Mouse (Mus musculus) CH12.LX (cell line): ENCODE measurements around the gene H2-DMb2. TPM values are rescaled to one million over a fixed set of nuclear protein-coding genes. Genes with fewer than 3 reads are reported as not detected.

Experiments
- DNase-seq: peaks from one replicate; pipeline ENCODE4 v3.0.0-alpha.2; 2013; ENCODE audit errors: extremely low read depth
- H3K27ac ChIP-seq: 2 replicates; pipeline ENCODE4 v1.5.1; 2012; ENCODE audit warnings: low read depth, mild to moderate bottlenecking, control low read depth, moderate library complexity; ENCODE audit not compliant: insufficient read depth
- H3K27me3 ChIP-seq: replicated peaks from 2 replicates; pipeline ENCODE3; 2012; ENCODE audit warnings: inconsistent platforms
- H3K36me3 ChIP-seq, 2 experiments: replicated peaks in 1 of 2; 2 replicates each; pipeline versions ENCODE3 to v1.6.1; 2012; ENCODE audit warnings: inconsistent platforms in 1 of 2, low read length in 1 of 2, mild to moderate bottlenecking in 1 of 2, mixed read lengths in 1 of 2, moderate library complexity in 1 of 2; ENCODE audit not compliant: control insufficient read depth in 1 of 2, insufficient read depth in 1 of 2
- H3K4me1 ChIP-seq, 2 experiments: 2 replicates each; pipeline ENCODE4 v1.6.1; 2012; ENCODE audit warnings: inconsistent platforms in 1 of 2, moderate library complexity in 1 of 2; ENCODE audit not compliant: insufficient read depth in 2 of 2, control insufficient read depth in 1 of 2
- H3K4me2 ChIP-seq: 2 replicates; pipeline ENCODE4 v1.6.1; 2012; ENCODE audit warnings: low read depth, mild to moderate bottlenecking, control low read depth; ENCODE audit not compliant: poor library complexity, insufficient read depth, severe bottlenecking
- H3K4me3 ChIP-seq, 3 experiments: fragments of 150-350 bp in 1 of 3; sonication (generic) in 1 of 3; replicated peaks in 1 of 3; 2 replicates each; pipeline versions ENCODE3 to v1.5.1; 2011 to 2012; ENCODE audit warnings: low read depth in 2 of 3, low read length in 2 of 3, mild to moderate bottlenecking in 2 of 3, moderate library complexity in 2 of 3, control low read depth in 1 of 3, improper control_type of control experiment in 1 of 3, inconsistent platforms in 1 of 3, mixed read lengths in 1 of 3; ENCODE audit not compliant: poor library complexity in 1 of 3
- H3K79me2 ChIP-seq: replicated peaks from 2 replicates; pipeline ENCODE4 v1.6.1; 2012; ENCODE audit warnings: mild to moderate bottlenecking, moderate library complexity; ENCODE audit not compliant: control insufficient read depth, poor library complexity, insufficient read depth, severe bottlenecking; ENCODE audit errors: extremely low read depth
- H3K9ac ChIP-seq: 2 replicates; pipeline ENCODE4 v1.6.1; 2012; ENCODE audit warnings: low read depth, mild to moderate bottlenecking, control low read depth, moderate library complexity; ENCODE audit not compliant: insufficient read depth
- H3K9me3 ChIP-seq: replicated peaks from 2 replicates; pipeline ENCODE3; 2012; ENCODE audit warnings: low read length, inconsistent platforms, mixed read lengths
- CHD2 ChIP-seq: IDR thresholded peaks from 2 replicates; pipeline ENCODE4 v1.6.1; 2011; ENCODE audit warnings: low read length, improper control_type of control experiment
- CTCF ChIP-seq, 2 experiments: IDR thresholded peaks in 1 of 2; conservative IDR thresholded peaks in 1 of 2; 2 replicates each; pipeline ENCODE4 v1.5.1; 2011 to 2012; ENCODE audit warnings: low read depth in 2 of 2, low read length in 2 of 2, improper control_type of control experiment in 1 of 2, inconsistent platforms in 1 of 2, mild to moderate bottlenecking in 1 of 2, moderate library complexity in 1 of 2
- ELF1 ChIP-seq: IDR thresholded peaks from 2 replicates; pipeline ENCODE4 v1.6.1; 2014; ENCODE audit warnings: low read depth, mild to moderate bottlenecking, inconsistent platforms, low read length, improper control_type of control experiment
- EP300 ChIP-seq: IDR thresholded peaks from 2 replicates; pipeline ENCODE4 v1.6.1; 2011; ENCODE audit warnings: low read length, improper control_type of control experiment
- HCFC1 ChIP-seq: IDR thresholded peaks from 2 replicates; pipeline ENCODE4 v1.6.1; 2012; ENCODE audit warnings: low read depth, mild to moderate bottlenecking, inconsistent platforms, low read length, improper control_type of control experiment
- JUN ChIP-seq: IDR thresholded peaks from 2 replicates; pipeline ENCODE4 v1.6.1; 2011; ENCODE audit warnings: low read depth, mild to moderate bottlenecking, low read length, improper control_type of control experiment, moderate library complexity; ENCODE audit not compliant: insufficient read depth
- KAT2A ChIP-seq: IDR thresholded peaks from 2 replicates; pipeline ENCODE4 v1.6.1; 2012; ENCODE audit warnings: low read length, improper control_type of control experiment, inconsistent platforms; ENCODE audit not compliant: insufficient replicate concordance
- MAX ChIP-seq: IDR thresholded peaks from 2 replicates; pipeline ENCODE4 v1.6.1; 2011; ENCODE audit warnings: low read length, improper control_type of control experiment
- MXI1 ChIP-seq: IDR thresholded peaks from 2 replicates; pipeline ENCODE4 v1.6.1; 2011; ENCODE audit warnings: mild to moderate bottlenecking, low read depth, low read length, improper control_type of control experiment
- NELFE ChIP-seq: IDR thresholded peaks from 2 replicates; pipeline ENCODE4 v1.6.1; 2011; ENCODE audit warnings: low read depth, low read length, improper control_type of control experiment
- NRF1 ChIP-seq: IDR thresholded peaks from 2 replicates; pipeline ENCODE4 v1.6.1; 2014; ENCODE audit warnings: low read depth, mild to moderate bottlenecking, inconsistent platforms, low read length, improper control_type of control experiment, moderate library complexity
- POLR2A ChIP-seq: IDR thresholded peaks from 2 replicates; pipeline ENCODE4 v1.6.1; 2011; ENCODE audit warnings: low read depth, mild to moderate bottlenecking, improper control_type of control experiment, low read length
- RAD21 ChIP-seq: IDR thresholded peaks from 2 replicates; pipeline ENCODE4 v1.6.1; 2011; ENCODE audit warnings: low read depth, mild to moderate bottlenecking, low read length, improper control_type of control experiment, moderate library complexity
- RCOR1 ChIP-seq: conservative IDR thresholded peaks from 2 replicates; pipeline ENCODE4 v1.6.1; 2012; ENCODE audit warnings: low read depth, mild to moderate bottlenecking, inconsistent platforms, low read length, improper control_type of control experiment
- SIN3A ChIP-seq: IDR thresholded peaks from 2 replicates; pipeline ENCODE4 v1.6.1; 2012; ENCODE audit warnings: low read length, improper control_type of control experiment, inconsistent platforms
- SMC3 ChIP-seq: IDR thresholded peaks from 2 replicates; pipeline ENCODE4 v1.6.1; 2011; ENCODE audit warnings: low read depth, low read length, improper control_type of control experiment
- UBTF ChIP-seq: IDR thresholded peaks from 2 replicates; pipeline ENCODE4 v1.6.1; 2012; ENCODE audit warnings: low read depth, mild to moderate bottlenecking, inconsistent platforms, low read length, improper control_type of control experiment, moderate library complexity
- USF1 ChIP-seq: IDR thresholded peaks from 2 replicates; pipeline ENCODE4 v1.6.1; 2014; ENCODE audit warnings: low read depth, mild to moderate bottlenecking, inconsistent platforms, low read length, improper control_type of control experiment
- ZMIZ1 ChIP-seq: IDR thresholded peaks from 2 replicates; pipeline ENCODE4 v1.6.1; 2012; ENCODE audit warnings: low read depth, mild to moderate bottlenecking, inconsistent platforms, low read length, improper control_type of control experiment
- ZNF384 ChIP-seq: IDR thresholded peaks from 2 replicates; pipeline ENCODE4 v1.6.1; 2012; ENCODE audit warnings: low read depth, low read length, improper control_type of control experiment, inconsistent platforms
- dilution Hi-C: fragments of 300-500 bp; cut with MboI; formaldehyde crosslinking; loops from 2 replicates; pipeline ENCODE4 v1.14.3; 2020; ENCODE audit warnings: low sequenced_read_pairs; ENCODE audit not compliant: extremely low pct_unique_long_range_greater_than_20kb, extremely low pct_ligation_motif_present
- in situ Hi-C: fragments of 300-500 bp; cut with MboI; formaldehyde crosslinking; loops from 3 replicates; pipeline ENCODE4 v1.14.3; 2019; ENCODE audit warnings: low sequenced_read_pairs, low pct_ligation_motif_present, low pct_unique_long_range_greater_than_20kb, mixed read lengths
- polyA plus RNA-seq: library from polyadenylated mRNA; unstranded; fragments of >175 nt; gene quantifications from 2 replicates; pipeline ENCODE4 v1.2.1, GENCODE M21; 2012; ENCODE audit warnings: low read depth; ENCODE audit not compliant: insufficient read length
- total RNA-seq, 2 experiments: library from RNA; depleted of rRNA; stranded (reverse); fragments of 300-350 nt in 1 of 2; fragments of >200 nt in 1 of 2; gene quantifications; 2 replicates each; pipeline ENCODE4 v1.2.3; 2012 to 2014

The H2-DMb2 gene
- total and polyA plus RNA-seq, 3 experiments: 107 to 199 (median 175) TPM

- Histone ChIP-seq H3K4me1 (peaks cover 5 to 48% of the 10 kb centered on the region in 2 experiments), H3K79me2 (no peaks in the 10 kb centered on the region), H3K4me3 (no peak overlapping the region), H3K27ac (no peak overlapping the region), H3K9me3 (no peaks in the 10 kb centered on the region), H3K4me2 (no peak overlapping the region), H3K9ac (no peak overlapping the region), H3K27me3 (no peaks in the 10 kb centered on the region), H3K36me3 (peaks cover 6 to 37% of the 10 kb centered on the region in 2 experiments)
- dilution Hi-C loops: no loop called here
- TF ChIP-seq NRF1 (no peak), ZNF384 (no peak), EP300 (no peak), JUN (no peak), SMC3 (no peak), KAT2A (no peak), UBTF (no peak), HCFC1 (no peak), CTCF (conservative IDR thresholded peaks at IDR 0.05 in 1 of 2, IDR thresholded peaks at IDR 0.05 in 1 of 2; ENCODE audit: low read depth in 2 of 2, low read length in 2 of 2) (no peak)
- in situ Hi-C loops: no loop called here
- DNase-seq: no peak
Measured at GRCm38 (mm10) chr17:34138655-34139054, 4.5 kb upstream of the H2-DMb2 start.

GRCm38 (mm10) chr17:34139416-34139815 is 3.7 kb upstream of the H2-DMb2 start:
- TF ChIP-seq NRF1 (no peak), NELFE (no peak), SMC3 (no peak), RCOR1 (no peak), POLR2A (no peak), USF1 (no peak), CTCF (conservative IDR thresholded peaks at IDR 0.05 in 1 of 2, IDR thresholded peaks at IDR 0.05 in 1 of 2; ENCODE audit: low read depth in 2 of 2, low read length in 2 of 2) (no peak), ELF1 (no peak), EP300 (no peak), RAD21 (no peak), CHD2 (no peak), SIN3A (no peak), MXI1 (no peak), MAX (no peak), HCFC1 (no peak), ZNF384 (no peak), KAT2A (no peak), JUN (no peak), ZMIZ1 (no peak)

More at GRCm38 (mm10) chr17:34139416-34139815, 3.7 kb upstream of the H2-DMb2 start:
- Histone ChIP-seq H3K79me2 (no peaks in the 10 kb centered on the region), H3K9me3 (no peaks in the 10 kb centered on the region), H3K4me3 (no peak overlapping the region), H3K27ac (no peak overlapping the region), H3K9ac (no peak overlapping the region), H3K4me2 (no peak overlapping the region), H3K4me1 (peaks cover 9 to 54% of the 10 kb centered on the region in 2 experiments), H3K27me3 (no peaks in the 10 kb centered on the region), H3K36me3 (peaks cover 6 to 39% of the 10 kb centered on the region in 2 experiments)
- dilution Hi-C loops: no loop called here
- in situ Hi-C loops: no loop called here
- DNase-seq: no peak
